Mouse (Mus musculus): ENCODE results near the gene Ddx23. TPM values are rescaled to one million over a fixed set of nuclear protein-coding genes. Genes with fewer than 3 reads are reported as not detected.

Ddx23 gene
- 17.9 and 24.9 TPM in 2 replicates for polyA plus RNA-seq (2014; fragmentation: Nextera tagmentation; extraction: Ambion mirVana)

DNA sequence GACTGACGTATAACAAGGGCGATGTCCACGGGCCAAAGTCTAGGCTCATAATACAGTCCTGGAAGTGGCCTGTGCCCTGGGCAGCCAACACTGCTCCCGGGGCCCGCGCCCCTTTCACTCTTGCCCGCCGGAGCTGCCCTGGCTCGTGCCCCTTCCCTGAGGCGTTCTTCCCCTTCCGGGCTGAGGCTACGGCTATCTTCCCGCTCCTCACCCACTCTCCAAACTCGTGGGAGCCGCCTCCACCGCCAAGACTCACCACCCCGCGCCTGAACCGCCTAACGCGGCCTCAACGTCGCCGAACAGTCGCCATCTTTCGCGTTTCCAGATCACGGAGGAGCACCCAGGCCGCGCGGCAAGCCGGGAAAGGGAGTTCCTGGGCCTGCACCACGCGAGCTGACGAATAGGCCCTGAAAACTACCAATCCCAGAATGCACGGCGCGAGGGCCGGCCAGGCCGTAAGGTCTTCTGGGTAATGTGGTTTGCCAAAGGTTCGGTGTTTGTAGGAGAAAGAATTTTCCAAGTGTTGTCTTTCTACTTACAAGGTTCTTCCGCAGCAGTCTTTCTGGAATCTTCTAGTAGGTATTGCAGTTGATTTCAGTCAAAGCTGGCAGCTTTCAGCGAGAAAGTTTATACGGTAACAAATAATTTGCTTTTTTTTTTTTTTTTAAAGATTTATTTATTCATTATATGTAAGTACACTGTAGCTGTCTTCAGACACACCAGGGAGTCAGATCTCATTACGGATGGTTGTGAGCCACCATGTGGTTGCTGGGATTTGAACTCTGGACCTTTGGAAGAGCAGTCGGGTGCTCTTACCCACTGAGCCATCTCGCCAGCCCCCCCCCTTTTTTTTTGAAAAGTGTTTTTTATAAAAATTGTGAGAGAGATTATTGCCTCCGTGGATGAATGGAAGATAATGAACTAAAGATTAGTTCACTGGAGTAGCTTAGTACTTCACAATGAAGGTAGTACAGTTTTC lies at the start of gene Ddx23:
Gene Ddx23 (minus strand): TSS at position 328 of the 979 bp plus-strand sequence.
- peak; percentile 98 for ATAC-seq (ENCODE audit: low read depth)
- Histone ChIP-seq H3K27me3 (ENCODE audit: control insufficient read depth, insufficient read depth, low read length) (no peaks in the 10 kb centered on the region), H3K9me3 (ENCODE audit: control insufficient read depth, low read length) (no peaks in the 10 kb centered on the region), H3K4me3 (ENCODE audit: low read depth, low read length) (peak within 1 kb of the TSS; percentile 80), H3K36me3 (ENCODE audit: control insufficient read depth, insufficient read depth, low read length) (0 out of 2 replicates have a peak, but pooled peaks cover 5% of the 10 kb centered on the region), H3K27ac (ENCODE audit: low read depth, low read length) (peak within 1 kb of the TSS; percentile 83), H3K4me2 (ENCODE audit: low read depth, low read length) (peak within 1 kb of the TSS; percentile 68), H3K4me1 (ENCODE audit: control insufficient read depth, insufficient read depth, low read length) (peaks cover 5% of the 10 kb centered on the region; the same call in 1 of the 2 replicates), H3K9ac (replicated peaks; ENCODE audit: low read depth, low read length) (peak within 1 kb of the TSS; percentile 81)
- 4% methylated on average over 47 of the region's 48 CpGs for WGBS

DNA sequence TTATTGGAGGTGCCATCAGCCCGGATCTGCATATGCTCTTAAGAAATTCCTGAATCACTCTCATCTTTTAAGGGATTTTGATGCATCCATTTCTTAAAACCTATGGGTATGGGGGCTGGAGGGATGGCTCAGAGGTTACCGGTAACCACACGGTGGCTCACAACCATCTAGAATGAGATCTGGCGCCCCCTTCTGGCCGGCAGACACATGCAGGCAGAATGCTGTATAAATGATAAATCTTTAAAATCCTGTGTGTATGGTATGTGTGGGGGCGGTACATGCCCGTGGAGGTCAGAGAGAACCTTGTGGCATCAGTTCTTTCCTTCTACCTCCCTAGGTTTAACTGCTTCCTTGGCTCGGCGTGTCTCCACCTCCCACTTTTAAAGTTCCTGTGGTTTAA lies 47.7 kb upstream of the Ddx23 start:
- H3K4me1 ChIP-seq (ENCODE audit: control insufficient read depth, insufficient read depth, low read length) = no peaks in the 10 kb centered on the region
- 21% methylated on average over 9 of the region's 9 CpGs for WGBS
- no peak for ATAC-seq (ENCODE audit: low read depth)
- no peak overlapping the region for H3K27ac ChIP-seq (ENCODE audit: low read depth, low read length)
- H3K9ac ChIP-seq (replicated peaks; ENCODE audit: low read depth, low read length) = no peak overlapping the region
- H3K36me3 ChIP-seq (ENCODE audit: control insufficient read depth, insufficient read depth, low read length) = no peaks in the 10 kb centered on the region
- H3K4me3 ChIP-seq (ENCODE audit: low read depth, low read length) = no peak overlapping the region
- 0 out of 2 replicates have a peak, but pooled peaks cover 3% of the 10 kb centered on the region for H3K27me3 ChIP-seq (ENCODE audit: control insufficient read depth, insufficient read depth, low read length)
- H3K9me3 ChIP-seq (ENCODE audit: control insufficient read depth, low read length) = no peaks in the 10 kb centered on the region
- no peak overlapping the region for H3K4me2 ChIP-seq (ENCODE audit: low read depth, low read length)

DNA sequence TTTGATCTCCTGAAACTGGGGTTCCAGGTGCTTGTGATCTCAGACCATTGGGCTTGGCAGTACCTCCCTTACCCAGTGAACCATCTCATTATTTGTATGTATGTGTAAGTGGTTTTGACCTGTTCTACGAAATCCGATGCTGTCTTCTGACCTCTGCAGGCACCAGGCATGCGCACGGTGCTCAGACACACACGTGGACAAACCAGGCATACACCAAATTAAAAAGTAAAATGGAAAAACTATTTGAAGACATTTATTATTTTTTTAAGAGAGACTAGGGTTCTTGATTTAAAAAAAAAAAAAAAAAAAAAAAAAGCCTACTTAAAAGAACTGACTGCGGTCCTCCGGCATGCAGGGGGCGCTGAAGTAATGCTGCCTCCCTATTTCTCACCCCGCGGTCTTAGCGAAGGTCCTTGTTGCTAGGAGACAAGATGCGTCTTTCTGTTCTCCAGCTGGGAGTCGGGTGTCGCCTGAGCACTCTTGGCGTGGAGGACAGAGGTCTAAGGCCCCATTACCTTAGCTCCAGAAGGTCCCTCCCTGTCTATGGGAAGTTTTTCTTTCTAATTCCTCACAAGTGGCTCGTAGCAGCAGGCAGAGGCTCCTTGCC lies 45.2 kb upstream of the Ddx23 start, which contains the start of gene Ccdc65:
Gene Ccdc65 (plus strand): TSS at position 442 of the 607 bp plus-strand sequence.
- Histone ChIP-seq H3K4me1 (ENCODE audit: control insufficient read depth, insufficient read depth, low read length) (no peaks in the 10 kb centered on the region), H3K9me3 (ENCODE audit: control insufficient read depth, low read length) (no peaks in the 10 kb centered on the region), H3K9ac (replicated peaks; ENCODE audit: low read depth, low read length) (no peak within 1 kb of the TSS), H3K27ac (ENCODE audit: low read depth, low read length) (no peak within 1 kb of the TSS), H3K27me3 (ENCODE audit: control insufficient read depth, insufficient read depth, low read length) (0 out of 2 replicates have a peak, but pooled peaks cover 3% of the 10 kb centered on the region), H3K4me2 (ENCODE audit: low read depth, low read length) (peak within 1 kb of the TSS; percentile 47), H3K4me3 (ENCODE audit: low read depth, low read length) (peak within 1 kb of the TSS; percentile 36), H3K36me3 (ENCODE audit: control insufficient read depth, insufficient read depth, low read length) (no peaks in the 10 kb centered on the region)
- peak; percentile 61; the same call in 1 of the 2 replicates for ATAC-seq (ENCODE audit: low read depth)
- 19% methylated on average over 16 of the region's 16 CpGs for WGBS

DNA sequence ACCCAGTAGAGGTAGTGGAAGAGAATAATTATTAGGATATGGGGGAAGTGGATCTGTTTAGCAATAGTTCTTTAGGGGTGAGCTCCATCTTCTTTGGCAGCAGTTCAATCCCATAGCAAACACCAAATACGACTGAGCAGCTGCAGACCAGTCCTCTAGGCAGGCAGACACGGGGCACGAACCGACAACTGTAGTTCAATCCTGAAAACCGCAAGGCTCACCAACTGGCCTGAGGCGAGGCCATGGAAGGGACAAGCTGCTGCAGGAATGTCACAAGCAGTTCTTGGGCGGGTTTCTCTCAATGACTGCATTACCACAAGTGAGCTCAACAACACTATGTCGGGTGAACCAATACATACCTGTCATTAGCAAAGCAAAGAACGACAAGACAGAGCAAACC lies 41.6 kb upstream of the Ddx23 start:
- H3K27me3 ChIP-seq (ENCODE audit: control insufficient read depth, insufficient read depth, low read length) = peaks cover 8% of the 10 kb centered on the region; the same call in 1 of the 2 replicates
- no peaks in the 10 kb centered on the region for H3K9me3 ChIP-seq (ENCODE audit: control insufficient read depth, low read length)
- 60% methylated on average over 9 of the region's 9 CpGs for WGBS
- no peak overlapping the region for H3K4me2 ChIP-seq (ENCODE audit: low read depth, low read length)
- no peak overlapping the region for H3K9ac ChIP-seq (replicated peaks; ENCODE audit: low read depth, low read length)
- no peak overlapping the region for H3K4me3 ChIP-seq (ENCODE audit: low read depth, low read length)
- H3K27ac ChIP-seq (ENCODE audit: low read depth, low read length) = no peak overlapping the region
- no peaks in the 10 kb centered on the region; the same call in 1 of the 2 replicates for H3K4me1 ChIP-seq (ENCODE audit: control insufficient read depth, insufficient read depth, low read length)
- no peaks in the 10 kb centered on the region for H3K36me3 ChIP-seq (ENCODE audit: control insufficient read depth, insufficient read depth, low read length)
- ATAC-seq (ENCODE audit: low read depth) = no peak

DNA sequence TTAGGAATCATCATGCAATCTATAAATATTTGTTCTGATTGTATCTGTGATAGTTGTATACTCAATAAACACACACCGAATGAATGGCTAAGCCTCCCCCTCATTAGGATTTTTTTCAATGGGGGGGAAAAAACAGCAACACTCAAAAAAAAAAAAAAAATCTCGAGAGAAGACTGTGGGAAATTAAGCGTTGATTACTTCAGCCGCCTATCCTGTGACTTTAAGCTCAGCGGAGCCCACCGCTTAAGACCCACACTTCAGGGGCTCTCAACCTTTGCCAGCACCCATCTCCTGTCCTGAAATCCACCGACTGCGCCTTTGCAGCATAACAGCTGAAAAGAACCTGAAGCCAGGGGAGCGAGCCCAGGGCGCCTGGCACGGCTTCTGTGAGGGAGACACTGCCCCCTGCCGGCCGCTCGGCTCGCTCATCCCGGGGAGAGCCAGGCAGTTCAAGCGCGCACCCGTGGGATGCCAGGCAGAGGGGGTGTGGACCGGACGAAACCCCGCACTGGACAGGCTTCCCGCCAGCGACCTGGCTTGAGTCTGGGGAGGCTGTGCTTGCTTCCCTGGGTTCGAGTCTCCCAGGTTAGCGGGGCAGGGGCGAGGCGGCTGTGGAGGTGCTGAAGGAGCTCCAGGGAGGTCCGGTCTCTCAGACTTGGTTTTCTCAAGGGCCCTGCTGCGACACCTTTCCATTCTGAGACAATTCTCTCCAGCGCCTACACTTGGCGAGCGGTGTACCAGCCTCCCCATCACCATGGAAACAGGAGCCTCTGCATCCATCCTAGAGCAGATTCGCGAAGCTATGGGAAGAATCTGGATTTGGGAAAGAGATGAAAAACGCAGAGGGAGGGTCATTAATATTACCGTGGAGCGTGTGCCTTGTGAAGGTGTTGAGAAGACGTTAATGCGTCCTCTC lies 36.8 kb upstream of the Ddx23 start:
- peaks cover 5% of the 10 kb centered on the region; the same call in 1 of the 2 replicates for H3K27me3 ChIP-seq (ENCODE audit: control insufficient read depth, insufficient read depth, low read length)
- ATAC-seq (ENCODE audit: low read depth) = peak; percentile 91
- no peaks in the 10 kb centered on the region; the same call in 1 of the 2 replicates for H3K4me1 ChIP-seq (ENCODE audit: control insufficient read depth, insufficient read depth, low read length)
- 5% methylated on average over 40 of the region's 40 CpGs for WGBS
- peak overlapping the region; percentile 61 for H3K4me2 ChIP-seq (ENCODE audit: low read depth, low read length)
- H3K36me3 ChIP-seq (ENCODE audit: control insufficient read depth, insufficient read depth, low read length) = no peaks in the 10 kb centered on the region
- no peaks in the 10 kb centered on the region for H3K9me3 ChIP-seq (ENCODE audit: control insufficient read depth, low read length)
- peak overlapping the region; percentile 45 for H3K27ac ChIP-seq (ENCODE audit: low read depth, low read length)
- H3K9ac ChIP-seq (replicated peaks; ENCODE audit: low read depth, low read length) = peak overlapping the region; percentile 29; the same call in 1 of the 2 replicates
- peak overlapping the region; percentile 37 for H3K4me3 ChIP-seq (ENCODE audit: low read depth, low read length)

DNA sequence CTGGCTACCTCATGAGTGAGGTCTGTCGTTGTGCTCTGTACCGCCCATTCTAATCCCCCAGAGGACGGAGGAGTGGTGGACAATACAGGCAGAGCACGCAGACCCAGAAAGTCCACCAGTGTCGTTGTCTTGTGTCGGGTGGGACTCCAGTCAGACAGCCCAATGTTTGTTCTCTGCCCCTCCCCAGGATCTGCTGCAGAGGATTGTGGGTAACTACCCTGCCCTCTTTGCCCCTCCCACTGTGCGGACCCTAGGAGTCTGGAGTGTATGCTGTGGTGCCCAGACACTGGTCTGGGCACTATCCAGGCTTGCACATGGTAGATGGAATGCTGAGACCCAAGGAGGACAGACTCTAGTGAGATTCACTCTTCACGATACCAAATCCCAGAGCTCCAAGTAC lies 33.5 kb upstream of the Ddx23 start:
- H3K4me2 ChIP-seq (ENCODE audit: low read depth, low read length) = no peak overlapping the region
- no peaks in the 10 kb centered on the region for H3K9me3 ChIP-seq (ENCODE audit: control insufficient read depth, low read length)
- 50% methylated on average over 8 of the region's 8 CpGs for WGBS
- no peaks in the 10 kb centered on the region for H3K36me3 ChIP-seq (ENCODE audit: control insufficient read depth, insufficient read depth, low read length)
- no peak for ATAC-seq (ENCODE audit: low read depth)
- no peak overlapping the region for H3K27ac ChIP-seq (ENCODE audit: low read depth, low read length)
- H3K27me3 ChIP-seq (ENCODE audit: control insufficient read depth, insufficient read depth, low read length) = peaks cover 3% of the 10 kb centered on the region; the same call in 1 of the 2 replicates
- no peaks in the 10 kb centered on the region; the same call in 1 of the 2 replicates for H3K4me1 ChIP-seq (ENCODE audit: control insufficient read depth, insufficient read depth, low read length)
- no peak overlapping the region for H3K9ac ChIP-seq (replicated peaks; ENCODE audit: low read depth, low read length)
- H3K4me3 ChIP-seq (ENCODE audit: low read depth, low read length) = no peak overlapping the region

DNA sequence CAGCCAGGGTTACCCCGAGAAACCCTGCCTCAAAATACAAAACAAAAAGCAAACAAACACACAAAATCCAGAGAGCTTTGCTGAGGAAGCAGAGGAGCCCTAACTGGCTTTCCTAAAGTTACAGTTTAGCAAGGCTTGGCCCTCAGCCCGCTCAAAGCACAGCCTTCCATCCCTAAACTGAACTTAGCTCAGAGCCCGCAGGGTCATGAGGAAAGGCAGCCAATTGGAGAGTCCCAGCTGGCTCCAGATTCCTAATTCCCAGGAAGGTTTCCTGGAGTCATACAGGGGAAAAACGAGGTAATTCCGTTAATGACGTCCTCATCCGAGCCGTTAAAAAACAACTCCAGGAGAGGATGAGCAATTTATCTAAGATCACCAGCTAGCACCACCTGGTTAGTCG lies 33.0 kb upstream of the Ddx23 start:
- WGBS = 36% methylated on average over 9 of the region's 9 CpGs
- no peaks in the 10 kb centered on the region for H3K9me3 ChIP-seq (ENCODE audit: control insufficient read depth, low read length)
- H3K36me3 ChIP-seq (ENCODE audit: control insufficient read depth, insufficient read depth, low read length) = no peaks in the 10 kb centered on the region
- no peak overlapping the region for H3K27ac ChIP-seq (ENCODE audit: low read depth, low read length)
- no peak overlapping the region for H3K9ac ChIP-seq (replicated peaks; ENCODE audit: low read depth, low read length)
- ATAC-seq (ENCODE audit: low read depth) = no peak
- H3K4me2 ChIP-seq (ENCODE audit: low read depth, low read length) = no peak overlapping the region
- H3K4me3 ChIP-seq (ENCODE audit: low read depth, low read length) = no peak overlapping the region
- H3K4me1 ChIP-seq (ENCODE audit: control insufficient read depth, insufficient read depth, low read length) = no peaks in the 10 kb centered on the region; the same call in 1 of the 2 replicates
- H3K27me3 ChIP-seq (ENCODE audit: control insufficient read depth, insufficient read depth, low read length) = no peaks in the 10 kb centered on the region

DNA sequence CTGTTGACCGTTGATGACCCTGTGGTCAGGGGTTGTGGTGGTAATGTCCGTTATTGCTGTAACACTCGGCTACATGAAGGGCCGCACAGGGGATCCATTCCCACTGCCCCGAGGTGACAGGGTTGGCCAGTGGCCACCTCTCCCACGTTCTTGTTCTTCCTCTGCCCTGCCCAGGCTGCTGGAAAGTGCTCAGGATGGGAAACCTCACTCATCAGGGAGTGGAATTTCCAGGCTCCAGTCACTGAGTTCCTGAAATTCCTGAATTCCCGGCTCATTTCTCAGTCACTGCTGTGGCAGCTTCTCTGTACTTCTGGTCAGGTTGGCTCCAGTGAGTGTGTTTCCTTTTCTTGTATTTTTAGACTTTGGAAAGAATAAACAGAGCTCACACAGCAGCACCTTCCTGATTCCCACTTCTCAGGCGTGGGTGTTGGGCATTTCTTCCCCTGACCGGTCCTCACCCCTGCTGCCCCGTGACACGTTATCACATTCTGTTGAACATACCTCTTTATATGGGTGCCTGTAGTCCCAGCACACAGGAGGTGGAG lies 29.5 kb upstream of the Ddx23 start:
- H3K4me3 ChIP-seq (ENCODE audit: low read depth, low read length) = no peak overlapping the region
- H3K9me3 ChIP-seq (ENCODE audit: control insufficient read depth, low read length) = no peaks in the 10 kb centered on the region
- no peak overlapping the region for H3K9ac ChIP-seq (replicated peaks; ENCODE audit: low read depth, low read length)
- no peaks in the 10 kb centered on the region for H3K36me3 ChIP-seq (ENCODE audit: control insufficient read depth, insufficient read depth, low read length)
- no peak for ATAC-seq (ENCODE audit: low read depth)
- no peak overlapping the region for H3K27ac ChIP-seq (ENCODE audit: low read depth, low read length)
- 59% methylated on average over 11 of the region's 11 CpGs for WGBS
- H3K4me2 ChIP-seq (ENCODE audit: low read depth, low read length) = no peak overlapping the region
- no peaks in the 10 kb centered on the region for H3K27me3 ChIP-seq (ENCODE audit: control insufficient read depth, insufficient read depth, low read length)
- H3K4me1 ChIP-seq (ENCODE audit: control insufficient read depth, insufficient read depth, low read length) = no peaks in the 10 kb centered on the region

Measured in neural tube, embryonic 14.5 days (tissue).